In genomic region chr1:21961251-21962082, GRCm38 (mm10) we compare ENCODE assay signal across 7 mouse cellular contexts. TPM values are rescaled to one million over a fixed set of nuclear protein-coding genes. Genes with fewer than 3 reads are reported as not detected.
DNase-seq lines count a peak whose midpoint lies in the region; ATAC-seq and TF ChIP-seq lines count a peak whose summit lies in the region.

Gene Kcnq5 (minus strand): TSS chr1:21961942.

- WGBS in intestine, embryonic 16.5 days: under 1% methylated on average over 87 of the region's 89 CpGs
- WGBS in limb, embryonic 14.5 days: 2% methylated on average over 31 of the region's 89 CpGs
- WGBS in midbrain, embryonic 15.5 days: under 1% methylated on average over 81 of the region's 89 CpGs

- peak within 1 kb of the TSS; percentile 68 for H3K9ac ChIP-seq in intestine, embryonic 16.5 days (ENCODE audit: low read depth, low read length)
- H3K9ac ChIP-seq in limb, embryonic 14.5 days (ENCODE audit: low read depth, low read length, severe bottlenecking): peak within 1 kb of the TSS; percentile 67
- peak within 1 kb of the TSS; percentile 56 for H3K9ac ChIP-seq in midbrain, embryonic 15.5 days

- H3K36me3 ChIP-seq in intestine, embryonic 16.5 days (ENCODE audit: control insufficient read depth, insufficient read depth, low read length): no peaks in the 10 kb centered on the region
- H3K36me3 ChIP-seq in limb, embryonic 14.5 days (ENCODE audit: control insufficient read depth, insufficient read depth, low read length): no peaks in the 10 kb centered on the region
- H3K36me3 ChIP-seq in midbrain, embryonic 15.5 days (replicated peaks): no peaks in the 10 kb centered on the region

- H3K27ac ChIP-seq in intestine, embryonic 16.5 days (ENCODE audit: low read length): peak within 1 kb of the TSS; percentile 18
- H3K27ac ChIP-seq in limb, embryonic 14.5 days (replicated peaks; ENCODE audit: low read depth, low read length): peak within 1 kb of the TSS; percentile 75
- peak within 1 kb of the TSS; percentile 36 for H3K27ac ChIP-seq in midbrain, embryonic 15.5 days

- H3K4me1 ChIP-seq in intestine, embryonic 16.5 days (ENCODE audit: control insufficient read depth, insufficient read depth, low read length): peaks cover 8% of the 10 kb centered on the region
- 0 out of 2 replicates have a peak, but pooled peaks cover 6% of the 10 kb centered on the region for H3K4me1 ChIP-seq in limb, embryonic 14.5 days (ENCODE audit: control insufficient read depth, insufficient read depth, low read length)
- peaks cover 16% of the 10 kb centered on the region for H3K4me1 ChIP-seq in midbrain, embryonic 15.5 days

- H3K4me2 ChIP-seq in intestine, embryonic 16.5 days (ENCODE audit: low read depth, low read length): peak within 1 kb of the TSS; percentile 97
- peak within 1 kb of the TSS; percentile 94 for H3K4me2 ChIP-seq in limb, embryonic 14.5 days (replicated peaks; ENCODE audit: low read depth, low read length, severe bottlenecking)
- peak within 1 kb of the TSS; percentile 98 for H3K4me2 ChIP-seq in midbrain, embryonic 15.5 days

- peak; percentile 7 to 36 for DNase-seq in adrenal gland, adult 18-20 months (ENCODE audit: low spot score in 2 of 2)
- DNase-seq in embryo, embryonic 10.5 days (ENCODE audit: low spot score): peak; percentile 77
- DNase-seq in gastrocnemius, postnatal 25 days: peak; percentile 63
- DNase-seq in limb, embryonic 14.5 days (ENCODE audit: low spot score): peak; percentile 56
- peak; percentile 63 to 82 for DNase-seq in spleen, postnatal 4 days (ENCODE audit: low spot score in 2 of 2)

- H3K9me3 ChIP-seq in intestine, embryonic 16.5 days (ENCODE audit: control insufficient read depth, low read length): no peaks in the 10 kb centered on the region
- no peaks in the 10 kb centered on the region for H3K9me3 ChIP-seq in limb, embryonic 14.5 days (ENCODE audit: control insufficient read depth, low read length)
- H3K9me3 ChIP-seq in midbrain, embryonic 15.5 days: no peaks in the 10 kb centered on the region

- ATAC-seq in intestine, embryonic 16.5 days: peak; percentile 82
- peak; percentile 70 for ATAC-seq in limb, embryonic 14.5 days (ENCODE audit: low FRiP score, low read depth)
- peak; percentile 91 for ATAC-seq in midbrain, embryonic 15.5 days (replicated peaks)

- no peak for TF ChIP-seq POLR2A in limb, embryonic 14.5 days (IDR thresholded peaks at IDR 0.05; ENCODE audit: borderline replicate concordance, extremely low read depth, insufficient read depth, insufficient read length)

- peak within 1 kb of the TSS; percentile 69 for H3K4me3 ChIP-seq in intestine, embryonic 16.5 days (ENCODE audit: low read length)
- peak within 1 kb of the TSS; percentile 70 for H3K4me3 ChIP-seq in limb, embryonic 14.5 days (replicated peaks; ENCODE audit: low read length)
- peak within 1 kb of the TSS; percentile 77 for H3K4me3 ChIP-seq in midbrain, embryonic 15.5 days

- peaks cover 21% of the 10 kb centered on the region; the same call in 1 of the 2 replicates for H3K27me3 ChIP-seq in intestine, embryonic 16.5 days (replicated peaks; ENCODE audit: control insufficient read depth, insufficient read depth, low read length)
- H3K27me3 ChIP-seq in limb, embryonic 14.5 days (ENCODE audit: control insufficient read depth, insufficient read depth, low read length): no peaks in the 10 kb centered on the region
- peaks cover 12% of the 10 kb centered on the region for H3K27me3 ChIP-seq in midbrain, embryonic 15.5 days (replicated peaks)

RNA-seq across cellular contexts. Expression of gene Kcnq5, which starts in this region (rescaled TPM):
- total RNA-seq in adrenal gland, adult 18-20 months (2021): 1 to 10 TPM in 1 of 2 experiments, under 1 TPM in 1; 0.93 to 1.2 TPM
- 10 to 100 TPM in 1 of 2 experiments, 1 to 10 TPM in 1; 8.1 to 12.2 TPM for total RNA-seq in gastrocnemius, postnatal 25 days (2021)
- 0.77 and 0.89 TPM in 2 replicates for polyA plus RNA-seq in intestine, embryonic 16.5 days (2015; fragmentation: Nextera tagmentation; extraction: Ambion mirVana)
- polyA plus RNA-seq in limb, embryonic 14.5 days (2012; rRNA removed): 2.5 and 2.9 TPM in 2 replicates
- polyA plus RNA-seq in limb, embryonic 14.5 days (2014; fragmentation: Nextera tagmentation; extraction: Ambion mirVana): 2.3 and 2.9 TPM in 2 replicates
- 1.5 and 1.9 TPM in 2 replicates for polyA plus RNA-seq in midbrain, embryonic 15.5 days (2015; fragmentation: Nextera tagmentation; extraction: Ambion mirVana)

Comparison
In these comparisons a context has a peak if more than half of its experiments do, and no peak if none do; other contexts are left out.
1. Peak in every context shown above with its lines: DNase-seq, ATAC-seq, H3K4me3 ChIP-seq and H3K27ac ChIP-seq.
2. RNA of gene Kcnq5 (total RNA-seq): 8.1 to 12.2 TPM in gastrocnemius, postnatal 25 days; 0.93 to 1.2 TPM in adrenal gland, adult 18-20 months; every median in the first group is over 4 times any median in the second.
3. Peak in ATAC-seq, H3K4me3 ChIP-seq, H3K27ac ChIP-seq, H3K9ac ChIP-seq and H3K4me2 ChIP-seq in intestine, embryonic 16.5 days; RNA of the gene not detected or under 1 TPM.
4. DNase-seq: peak in every context shown above with its lines; median percentile 77 in embryo, embryonic 10.5 days; 72 in spleen, postnatal 4 days; 63 in gastrocnemius, postnatal 25 days; 56 in limb, embryonic 14.5 days; 22 in adrenal gland, adult 18-20 months.
5. H3K27ac ChIP-seq: peak in every context shown above with its lines; median percentile 75 in limb, embryonic 14.5 days; 36 in midbrain, embryonic 15.5 days; 18 in intestine, embryonic 16.5 days.